Mouse (Mus musculus) midbrain, postnatal 0 days (tissue): ENCODE measurements around the gene Vars2. TPM values are rescaled to one million over a fixed set of nuclear protein-coding genes. Genes with fewer than 3 reads are reported as not detected.
A peak's percentile ranks its signal among the peaks of the same experiment; 100 is the strongest.

Experiments
- ATAC-seq: fragments of 200-750 bp; cut with Nextera tagmentation; 2 replicates; pipeline ENCODE4 v1.8.0; 2017; ENCODE audit warnings: moderate number of reproducible peaks, mild to moderate bottlenecking, moderate TSS enrichment, moderate library complexity; ENCODE audit not compliant: low FRiP score
- DNase-seq: peaks from one replicate; pipeline ENCODE4 v3.0.0-alpha.2; 2015; ENCODE audit warnings: low spot score
- H3K27ac ChIP-seq: fragments of 300-500 bp; sonication (generic); 2 replicates; pipeline ENCODE4 v1.5.1; 2014; ENCODE audit warnings: low read depth, mild to moderate bottlenecking, low read length, mixed read lengths
- H3K27me3 ChIP-seq: fragments of 300-500 bp; sonication (generic); 2 replicates; pipeline ENCODE4 v1.6.1; 2014; ENCODE audit warnings: low read length, control low read depth, mixed read lengths; ENCODE audit not compliant: insufficient read depth
- H3K36me3 ChIP-seq: fragments of 300-500 bp; sonication (generic); 2 replicates; pipeline ENCODE4 v1.6.1; 2014; ENCODE audit warnings: low read length, control low read depth, mixed read lengths; ENCODE audit not compliant: insufficient read depth
- H3K4me1 ChIP-seq: fragments of 300-500 bp; sonication (generic); 2 replicates; pipeline ENCODE4 v1.6.1; 2014; ENCODE audit warnings: mild to moderate bottlenecking, control low read depth, antibody characterized with exemption, low read length, mixed read lengths; ENCODE audit not compliant: insufficient read depth
- H3K4me2 ChIP-seq: fragments of 300-500 bp; sonication (generic); 2 replicates; pipeline ENCODE4 v1.6.1; 2014; ENCODE audit warnings: low read depth, mild to moderate bottlenecking, low read length, mixed read lengths; ENCODE audit not compliant: poor library complexity, severe bottlenecking
- H3K4me3 ChIP-seq: fragments of 300-500 bp; sonication (generic); 2 replicates; pipeline ENCODE4 v1.5.1; 2014; ENCODE audit warnings: low read depth, mild to moderate bottlenecking, low read length, moderate library complexity
- H3K9ac ChIP-seq: fragments of 300-500 bp; sonication (generic); replicated peaks from 2 replicates; pipeline ENCODE4 v1.6.1; 2014; ENCODE audit warnings: mild to moderate bottlenecking, low read length, moderate library complexity, mixed read lengths; ENCODE audit not compliant: poor library complexity, severe bottlenecking
- H3K9me3 ChIP-seq: fragments of 300-500 bp; sonication (generic); 2 replicates; pipeline ENCODE4 v1.6.1; 2016; ENCODE audit warnings: low read length, control low read depth
- CTCF ChIP-seq: IDR thresholded peaks from 2 replicates; pipeline ENCODE4 v1.5.1; 2016; ENCODE audit warnings: antibody characterized with exemption, mild to moderate bottlenecking
- WGBS: fragments of 180-500 bp; shearing (Covaris S2); extraction: QIAGEN DNeasy Blood & Tissue Kit; methylation state at CpG from one replicate; pipeline ENCODE4 v1.1.7; 2014; 5-methylcytosine and 5-hydroxymethylcytosine counted together
- polyA plus RNA-seq: library from polyadenylated mRNA; unstranded; fragments of >200 nt; fragmentation: Nextera tagmentation; extraction: Ambion mirVana; gene quantifications from 2 replicates; pipeline ENCODE4 v1.2.1, GENCODE M21; 2015
- total RNA-seq: library from RNA; depleted of rRNA; stranded (reverse); fragments of >200 nt; gene quantifications from 2 replicates; pipeline ENCODE4 v1.2.3, GENCODE M21; 2014

Vars2 gene
- total and polyA plus RNA-seq, 2 experiments from 2014 or later: 15.9 to 49.2 TPM

- Histone ChIP-seq H3K9ac (no peak overlapping the region), H3K27me3 (no peaks in the 10 kb centered on the region), H3K4me1 (no peaks in the 10 kb centered on the region), H3K36me3 (peaks cover 30% of the 10 kb centered on the region), H3K9me3 (no peaks in the 10 kb centered on the region), H3K4me2 (no peak overlapping the region), H3K4me3 (no peak overlapping the region), H3K27ac (no peak overlapping the region)
- DNase-seq: no peak
- TF ChIP-seq CTCF: no peak
- ATAC-seq: no peak
- 87% methylated on average over 2 of the region's 2 CpGs for WGBS
Measured at GRCm38 (mm10) chr17:35653086-35653485, 14.3 kb downstream of the Vars2 start.

GRCm38 (mm10) chr17:35649429-35649828 is 18.0 kb downstream of the Vars2 start:
- ATAC-seq (no peak), DNase-seq (no peak)
- Histone ChIP-seq H3K9me3 (no peaks in the 10 kb centered on the region), H3K4me3 (no peak overlapping the region), H3K27ac (no peak overlapping the region), H3K36me3 (no peaks in the 10 kb centered on the region), H3K4me1 (no peaks in the 10 kb centered on the region), H3K4me2 (no peak overlapping the region), H3K27me3 (no peaks in the 10 kb centered on the region), H3K9ac (no peak overlapping the region)
- TF ChIP-seq CTCF: no peak
- WGBS: 77% methylated on average over 2 of the region's 2 CpGs

GRCm38 (mm10) chr17:35643609-35644236 is 23.7 kb downstream of the Vars2 start, which contains the start of gene Mucl3:
Gene Mucl3 (minus strand): TSS chr17:35643695.
- no peak within 1 kb of the TSS for H3K4me2 ChIP-seq
- DNase-seq (no peak), ATAC-seq (no peak)
- no peaks in the 10 kb centered on the region for H3K27me3 ChIP-seq
- H3K9ac ChIP-seq: no peak within 1 kb of the TSS
- no peaks in the 10 kb centered on the region for H3K4me1 ChIP-seq
- H3K4me3 ChIP-seq: no peak within 1 kb of the TSS
- 73% methylated on average over 13 of the region's 13 CpGs for WGBS
- no peaks in the 10 kb centered on the region for H3K9me3 ChIP-seq
- no peaks in the 10 kb centered on the region for H3K36me3 ChIP-seq
- TF ChIP-seq CTCF: no peak
- H3K27ac ChIP-seq: no peak within 1 kb of the TSS

GRCm38 (mm10) chr17:35639352-35639751 is 28.0 kb downstream of the Vars2 start:
- no peak overlapping the region for H3K9ac ChIP-seq
- WGBS: 80% methylated on average over 6 of the region's 6 CpGs
- no peak overlapping the region for H3K27ac ChIP-seq
- no peak overlapping the region for H3K4me3 ChIP-seq
- no peak for ATAC-seq
- TF ChIP-seq CTCF: no peak
- DNase-seq: no peak
- 0 out of 2 replicates have a peak, but pooled peaks cover 4% of the 10 kb centered on the region for H3K27me3 ChIP-seq
- no peaks in the 10 kb centered on the region for H3K36me3 ChIP-seq
- no peaks in the 10 kb centered on the region for H3K9me3 ChIP-seq
- no peaks in the 10 kb centered on the region for H3K4me1 ChIP-seq
- no peak overlapping the region; the same call in 1 of the 2 replicates for H3K4me2 ChIP-seq

- Histone ChIP-seq H3K4me1 (no peaks in the 10 kb centered on the region), H3K4me2 (peak overlapping the region; percentile 24; the same call in 1 of the 2 replicates), H3K4me3 (no peak overlapping the region), H3K27me3 (0 out of 2 replicates have a peak, but pooled peaks cover 4% of the 10 kb centered on the region), H3K9me3 (no peaks in the 10 kb centered on the region), H3K27ac (no peak overlapping the region), H3K9ac (no peak overlapping the region), H3K36me3 (no peaks in the 10 kb centered on the region)
- 32% methylated on average over 14 of the region's 14 CpGs for WGBS
- TF ChIP-seq CTCF: no peak
- peak; percentile 86 for DNase-seq
- 0 out of 2 replicates have a peak, but pooled peaks have one; percentile 45 for ATAC-seq
Measured at GRCm38 (mm10) chr17:35638475-35639190, 28.8 kb downstream of the Vars2 start.

GRCm38 (mm10) chr17:35636363-35636762 is 31.0 kb downstream of the Vars2 start:
- DNase-seq (peak; percentile 37), ATAC-seq (peak; percentile 44; the same call in 1 of the 2 replicates)
- Histone ChIP-seq H3K27ac (no peak overlapping the region), H3K36me3 (no peaks in the 10 kb centered on the region), H3K9me3 (no peaks in the 10 kb centered on the region), H3K4me3 (no peak overlapping the region), H3K27me3 (0 out of 2 replicates have a peak, but pooled peaks cover 4% of the 10 kb centered on the region), H3K4me2 (peak overlapping the region; percentile 59; the same call in 1 of the 2 replicates), H3K4me1 (no peaks in the 10 kb centered on the region), H3K9ac (no peak overlapping the region)
- WGBS: 44% methylated on average over 5 of the region's 5 CpGs
- no peak for TF ChIP-seq CTCF
